Mouse (Mus musculus): Measurements from ENCODE around the gene Ttll11. TPM values are rescaled to one million over a fixed set of nuclear protein-coding genes. Genes with fewer than 3 reads are reported as not detected.

Gene Ttll11
- polyA plus RNA-seq, 1 experiment from 2014 or later: 2.1 TPM

GRCm38 (mm10) chr2:35996753-35997152, 17.0 kb upstream of the Ttll11 start:
- Histone ChIP-seq H3K4me1 (no peaks in the 10 kb centered on the region), H3K36me3 (no peaks in the 10 kb centered on the region), H3K9me3 (no peaks in the 10 kb centered on the region), H3K9ac (no peak overlapping the region), H3K4me3 (no peak overlapping the region), H3K27me3 (0 out of 2 replicates have a peak, but pooled peaks cover 7% of the 10 kb centered on the region), H3K4me2 (no peak overlapping the region), H3K27ac (no peak overlapping the region)
- WGBS: 79% methylated on average over 2 of the region's 2 CpGs
- ATAC-seq (ENCODE audit: insufficient number of reproducible peaks, insufficient read depth, low FRiP score, low TSS enrichment, low read depth): no peak

GRCm38 (mm10) chr2:35994303-35994702, 14.6 kb upstream of the Ttll11 start:
- no peaks in the 10 kb centered on the region for H3K9me3 ChIP-seq

GRCm38 (mm10) chr2:35993481-35993880, 13.8 kb upstream of the Ttll11 start:
- Histone ChIP-seq H3K27me3 (0 out of 2 replicates have a peak, but pooled peaks cover 5% of the 10 kb centered on the region), H3K27ac (no peak overlapping the region), H3K4me1 (no peaks in the 10 kb centered on the region), H3K9me3 (no peaks in the 10 kb centered on the region), H3K4me2 (no peak overlapping the region), H3K4me3 (no peak overlapping the region), H3K36me3 (no peaks in the 10 kb centered on the region), H3K9ac (no peak overlapping the region)
- ATAC-seq (ENCODE audit: insufficient number of reproducible peaks, insufficient read depth, low FRiP score, low TSS enrichment, low read depth): no peak
- 72% methylated on average over 2 of the region's 2 CpGs for WGBS

More at GRCm38 (mm10) chr2:35994303-35994702, 14.6 kb upstream of the Ttll11 start:
- Histone ChIP-seq H3K4me3 (no peak overlapping the region), H3K9ac (no peak overlapping the region), H3K27me3 (0 out of 2 replicates have a peak, but pooled peaks cover 5% of the 10 kb centered on the region), H3K4me1 (no peaks in the 10 kb centered on the region), H3K27ac (no peak overlapping the region), H3K4me2 (no peak overlapping the region), H3K36me3 (no peaks in the 10 kb centered on the region)
- ATAC-seq (ENCODE audit: insufficient number of reproducible peaks, insufficient read depth, low FRiP score, low TSS enrichment, low read depth): no peak
- WGBS: 81% methylated on average over 6 of the region's 6 CpGs

- Histone ChIP-seq H3K9ac (no peak overlapping the region), H3K36me3 (no peaks in the 10 kb centered on the region), H3K4me3 (no peak overlapping the region), H3K27me3 (peaks cover 11% of the 10 kb centered on the region; the same call in 1 of the 2 replicates), H3K9me3 (no peaks in the 10 kb centered on the region), H3K4me2 (no peak overlapping the region), H3K27ac (no peak overlapping the region), H3K4me1 (no peaks in the 10 kb centered on the region)
- no peak for ATAC-seq (ENCODE audit: insufficient number of reproducible peaks, insufficient read depth, low FRiP score, low TSS enrichment, low read depth)
- WGBS: 84% methylated on average over 3 of the region's 3 CpGs
Measured at GRCm38 (mm10) chr2:35992259-35992658, 12.5 kb upstream of the Ttll11 start.

GRCm38 (mm10) chr2:35983869-35984268, 4.2 kb upstream of the Ttll11 start:
- no peaks in the 10 kb centered on the region for H3K4me1 ChIP-seq
- no peak overlapping the region for H3K4me2 ChIP-seq
- no peak overlapping the region for H3K9ac ChIP-seq
- no peaks in the 10 kb centered on the region for H3K9me3 ChIP-seq
- no peak for ATAC-seq (ENCODE audit: insufficient number of reproducible peaks, insufficient read depth, low FRiP score, low TSS enrichment, low read depth)
- 3% methylated on average over 7 of the region's 7 CpGs for WGBS
- H3K4me3 ChIP-seq: no peak overlapping the region
- no peaks in the 10 kb centered on the region for H3K36me3 ChIP-seq
- H3K27me3 ChIP-seq: peaks cover 19% of the 10 kb centered on the region; the same call in 1 of the 2 replicates
- H3K27ac ChIP-seq: no peak overlapping the region

- H3K27me3 ChIP-seq: 0 out of 2 replicates have a peak, but pooled peaks cover 10% of the 10 kb centered on the region
- H3K4me1 ChIP-seq: peaks cover 15% of the 10 kb centered on the region
- no peak for ATAC-seq (ENCODE audit: insufficient number of reproducible peaks, insufficient read depth, low FRiP score, low TSS enrichment, low read depth)
- no peak overlapping the region for H3K4me3 ChIP-seq
- no peak overlapping the region for H3K9ac ChIP-seq
- no peaks in the 10 kb centered on the region for H3K9me3 ChIP-seq
- H3K4me2 ChIP-seq: no peak overlapping the region
- no peaks in the 10 kb centered on the region for H3K36me3 ChIP-seq
- no peak overlapping the region for H3K27ac ChIP-seq
- WGBS: 72% methylated on average over 3 of the region's 3 CpGs
Measured at GRCm38 (mm10) chr2:35981872-35982271, 2.2 kb upstream of the Ttll11 start.

- Histone ChIP-seq H3K4me1 (peaks cover 15% of the 10 kb centered on the region), H3K4me2 (peak overlapping the region; percentile 96), H3K36me3 (no peaks in the 10 kb centered on the region), H3K27me3 (0 out of 2 replicates have a peak, but pooled peaks cover 7% of the 10 kb centered on the region), H3K27ac (no peak overlapping the region; the same call in 1 of the 2 replicates), H3K9ac (peak overlapping the region; percentile 91), H3K4me3 (peak overlapping the region; percentile 81), H3K9me3 (no peaks in the 10 kb centered on the region)
- peak; percentile 58 for ATAC-seq (ENCODE audit: insufficient number of reproducible peaks, insufficient read depth, low FRiP score, low TSS enrichment, low read depth)
- WGBS: under 1% methylated on average over 75 of the region's 76 CpGs
Measured at GRCm38 (mm10) chr2:35978941-35979643, 621 bp downstream of the Ttll11 start.

- no peak for ATAC-seq (ENCODE audit: insufficient number of reproducible peaks, insufficient read depth, low FRiP score, low TSS enrichment, low read depth)
- no peak overlapping the region for H3K27ac ChIP-seq
- 0 out of 2 replicates have a peak, but pooled peaks cover 7% of the 10 kb centered on the region for H3K27me3 ChIP-seq
- peak overlapping the region; percentile 81 for H3K4me3 ChIP-seq
- H3K9me3 ChIP-seq: no peaks in the 10 kb centered on the region
- H3K4me2 ChIP-seq: peak overlapping the region; percentile 96
- peaks cover 15% of the 10 kb centered on the region for H3K4me1 ChIP-seq
- H3K9ac ChIP-seq: peak overlapping the region; percentile 91
- 22% methylated on average over 15 of the region's 15 CpGs for WGBS
- no peaks in the 10 kb centered on the region for H3K36me3 ChIP-seq
Measured at GRCm38 (mm10) chr2:35978276-35978933, 1.3 kb downstream of the Ttll11 start.

- Histone ChIP-seq H3K4me1 (peaks cover 15% of the 10 kb centered on the region), H3K9me3 (no peaks in the 10 kb centered on the region), H3K4me3 (no peak overlapping the region), H3K27me3 (0 out of 2 replicates have a peak, but pooled peaks cover 7% of the 10 kb centered on the region), H3K27ac (no peak overlapping the region), H3K9ac (no peak overlapping the region), H3K4me2 (peak overlapping the region; percentile 96), H3K36me3 (no peaks in the 10 kb centered on the region)
- ATAC-seq (ENCODE audit: insufficient number of reproducible peaks, insufficient read depth, low FRiP score, low TSS enrichment, low read depth): no peak
- WGBS: 92% methylated on average over 3 of the region's 3 CpGs
Measured at GRCm38 (mm10) chr2:35977749-35978148, 2.0 kb downstream of the Ttll11 start.

GRCm38 (mm10) chr2:35972259-35973001, 7.3 kb downstream of the Ttll11 start:
- Histone ChIP-seq H3K9ac (no peak overlapping the region), H3K4me3 (no peak overlapping the region), H3K4me1 (peaks cover 11% of the 10 kb centered on the region; the same call in 1 of the 2 replicates), H3K4me2 (no peak overlapping the region), H3K27ac (no peak overlapping the region), H3K9me3 (no peaks in the 10 kb centered on the region), H3K36me3 (no peaks in the 10 kb centered on the region), H3K27me3 (no peaks in the 10 kb centered on the region)
- 58% methylated on average over 6 of the region's 6 CpGs for WGBS
- ATAC-seq (ENCODE audit: insufficient number of reproducible peaks, insufficient read depth, low FRiP score, low TSS enrichment, low read depth): no peak

GRCm38 (mm10) chr2:35965883-35966513, 13.7 kb downstream of the Ttll11 start:
- H3K4me3 ChIP-seq: no peak overlapping the region
- no peaks in the 10 kb centered on the region for H3K27me3 ChIP-seq
- no peaks in the 10 kb centered on the region for H3K36me3 ChIP-seq
- H3K4me2 ChIP-seq: no peak overlapping the region
- H3K9ac ChIP-seq: no peak overlapping the region
- no peak overlapping the region for H3K27ac ChIP-seq
- no peak for ATAC-seq (ENCODE audit: insufficient number of reproducible peaks, insufficient read depth, low FRiP score, low TSS enrichment, low read depth)
- no peaks in the 10 kb centered on the region for H3K9me3 ChIP-seq
- H3K4me1 ChIP-seq: peaks cover 12% of the 10 kb centered on the region; the same call in 1 of the 2 replicates
- WGBS: 84% methylated on average over 10 of the region's 10 CpGs

Measured in embryonic facial prominence, embryonic 13.5 days (tissue).